Mouse (Mus musculus) erythroblast, adult 5-6 weeks (primary cell): ENCODE data around the gene Pnpla2. TPM values are rescaled to one million over a fixed set of nuclear protein-coding genes. Genes with fewer than 3 reads are reported as not detected.
A peak's percentile ranks its signal among the peaks of the same experiment; 100 is the strongest.

Source experiments
- ATAC-seq: replicated peaks from 2 replicates; pipeline ENCODE4 v1.8.0; 2016; ENCODE audit warnings: moderate number of reproducible peaks, mild to moderate bottlenecking, moderate TSS enrichment, inconsistent platforms; ENCODE audit not compliant: poor library complexity, low FRiP score, severe bottlenecking
- total RNA-seq, 2 experiments: library from RNA; stranded (forward) in 1 of 2; stranded (reverse) in 1 of 2; fragments of 150-400 nt in 1 of 2; fragments of 200-764, 138-1000 nt in 1 of 2; gene quantifications; 2 replicates each; pipeline versions ENCODE4 v1.2.3 to v1.2.4; 2015 to 2017; ENCODE audit warnings: low replicate concordance in 2 of 2

The Pnpla2 gene
- total RNA-seq, 2 experiments from 2014 or later: 6.0 to 10.0 TPM

- no peak for ATAC-seq
Measured at GRCm38 (mm10) chr7:141430585-141431240, 24.3 kb upstream of the Pnpla2 start.

GRCm38 (mm10) chr7:141431434-141432185 is 23.4 kb upstream of the Pnpla2 start:
- ATAC-seq: no peak

GRCm38 (mm10) chr7:141432186-141432611 is 22.8 kb upstream of the Pnpla2 start:
- ATAC-seq: no peak

- ATAC-seq: no peak
Measured at GRCm38 (mm10) chr7:141432741-141433516, 22.1 kb upstream of the Pnpla2 start.

- no peak for ATAC-seq
Measured at GRCm38 (mm10) chr7:141433517-141434400, 21.2 kb upstream of the Pnpla2 start.

GRCm38 (mm10) chr7:141434464-141434863 is 20.5 kb upstream of the Pnpla2 start:
- no peak for ATAC-seq

GRCm38 (mm10) chr7:141435129-141435855 is 19.7 kb upstream of the Pnpla2 start:
- peak; percentile 71 for ATAC-seq

GRCm38 (mm10) chr7:141435856-141436522 is 19.0 kb upstream of the Pnpla2 start:
- ATAC-seq: no peak

- no peak for ATAC-seq
Measured at GRCm38 (mm10) chr7:141436523-141436892, 18.5 kb upstream of the Pnpla2 start.

GRCm38 (mm10) chr7:141437178-141438120 is 17.5 kb upstream of the Pnpla2 start, which contains the start of gene Slc25a22:
Slc25a22 (minus strand) TSS chr7:141437892.
- ATAC-seq: peak; percentile 65

- ATAC-seq: no peak
Measured at GRCm38 (mm10) chr7:141438201-141438968, 16.6 kb upstream of the Pnpla2 start.

GRCm38 (mm10) chr7:141439140-141439679 is 15.8 kb upstream of the Pnpla2 start:
- no peak for ATAC-seq

- no peak for ATAC-seq
Measured at GRCm38 (mm10) chr7:141439811-141440210, 15.2 kb upstream of the Pnpla2 start.

- ATAC-seq: no peak
Measured at GRCm38 (mm10) chr7:141440613-141441012, 14.4 kb upstream of the Pnpla2 start.

GRCm38 (mm10) chr7:141441460-141441859 is 13.5 kb upstream of the Pnpla2 start:
- no peak for ATAC-seq

GRCm38 (mm10) chr7:141442199-141442598 is 12.8 kb upstream of the Pnpla2 start:
- ATAC-seq: no peak
